Mouse (Mus musculus) urinary bladder, adult 2 months (tissue): ENCODE measurements around the gene Adamts2. TPM values are rescaled to one million over a fixed set of nuclear protein-coding genes. Genes with fewer than 3 reads are reported as not detected.

Experiments used
- DNase-seq: peaks from one replicate; pipeline ENCODE4 v3.0.0; 2022; ENCODE audit warnings: low spot score
- polyA plus RNA-seq: library from polyadenylated mRNA; depleted of rRNA; stranded (reverse); fragments of >200 nt; gene quantifications from 2 replicates; pipeline ENCODE4 v1.2.3, GENCODE M21; 2012

Adamts2 gene
- polyA plus RNA-seq, 1 experiment = 30.9 TPM

- no peak for DNase-seq
Observed at GRCm38 (mm10) chr11:50623806-50624205, 21.9 kb downstream of the Adamts2 start.

DNA sequence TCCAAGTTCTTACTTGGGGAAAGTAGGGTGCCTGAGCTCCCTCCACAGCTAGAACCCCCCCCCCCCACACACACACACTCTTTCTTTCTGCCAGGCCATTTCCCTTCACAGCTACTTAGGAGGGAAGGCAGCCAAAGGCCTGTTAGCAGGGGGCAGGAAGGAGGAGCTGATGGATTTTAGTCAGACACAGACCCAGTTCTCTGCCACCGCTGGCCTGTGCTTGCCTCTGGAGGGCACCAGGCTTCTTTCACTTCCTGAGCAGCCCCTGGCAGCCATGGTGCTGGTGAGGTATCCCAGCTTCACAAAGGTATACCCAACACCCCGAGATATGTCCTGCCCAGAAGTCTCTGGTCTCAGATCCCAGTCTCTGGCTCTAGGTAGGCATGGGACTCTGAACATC, 22.4 kb downstream of the Adamts2 start:
- DNase-seq = no peak

- no peak for DNase-seq
Observed at GRCm38 (mm10) chr11:50624720-50625119, 22.8 kb downstream of the Adamts2 start.

DNA sequence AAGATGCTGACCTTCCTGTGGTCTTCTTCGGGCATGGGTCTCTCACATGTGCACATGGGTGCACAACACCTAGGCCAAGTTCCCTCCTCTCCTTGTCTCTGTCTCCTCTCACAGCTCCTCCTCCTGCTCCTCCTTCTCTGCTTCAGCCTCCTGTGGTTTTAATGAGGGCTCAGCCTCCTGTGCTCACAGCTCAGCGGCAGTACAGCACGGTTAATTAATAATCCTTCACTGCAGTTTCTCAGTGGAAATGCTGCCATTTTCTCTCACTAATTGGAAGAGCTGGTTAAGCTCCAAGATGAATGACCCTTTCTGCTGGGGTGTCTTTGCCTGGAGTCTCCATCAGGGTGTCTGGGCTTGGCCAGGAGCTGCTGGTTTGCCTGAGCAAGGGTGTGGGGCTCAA, 27.0 kb downstream of the Adamts2 start:
- DNase-seq = no peak

DNA sequence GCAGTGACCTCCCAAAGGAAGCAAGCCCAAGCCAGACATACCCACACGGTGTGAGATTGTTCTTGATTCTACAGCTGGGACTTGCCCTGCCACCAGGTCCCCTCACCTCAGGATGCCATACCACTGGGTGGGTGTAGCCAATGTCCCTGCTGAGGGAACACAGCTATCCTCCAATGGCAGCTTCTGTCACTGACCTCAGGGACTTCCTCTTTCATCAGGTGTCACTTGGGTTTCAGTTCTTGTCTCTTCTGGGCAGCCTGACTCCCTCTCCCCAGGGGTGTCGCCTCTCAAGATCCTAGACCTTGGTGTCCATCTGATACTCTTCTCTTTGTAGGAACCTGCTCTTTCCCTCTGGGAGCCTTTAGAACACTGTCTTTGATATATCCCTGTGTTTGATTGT, 28.6 kb downstream of the Adamts2 start:
- DNase-seq = no peak

DNA sequence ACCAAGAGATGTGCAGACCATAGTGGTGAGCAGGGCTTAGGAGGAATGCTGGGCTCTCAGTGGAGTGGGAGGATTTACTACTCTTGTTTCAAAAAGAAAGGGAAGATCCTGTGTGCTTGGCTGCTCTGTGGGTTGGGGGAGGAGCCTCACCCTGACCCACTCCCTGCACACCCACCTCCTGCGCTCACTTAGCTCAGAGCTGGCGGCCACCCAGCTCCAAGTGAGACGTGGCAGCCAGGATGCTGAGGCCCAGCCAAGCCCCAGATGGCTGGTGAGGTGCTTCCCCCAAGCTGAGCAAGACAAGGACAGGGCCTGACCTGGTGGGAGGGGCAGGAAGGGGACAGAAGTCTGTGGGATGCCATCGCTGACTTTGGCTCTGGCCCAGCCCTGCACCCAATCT, 30.4 kb downstream of the Adamts2 start:
- DNase-seq = peak; percentile 31

DNA sequence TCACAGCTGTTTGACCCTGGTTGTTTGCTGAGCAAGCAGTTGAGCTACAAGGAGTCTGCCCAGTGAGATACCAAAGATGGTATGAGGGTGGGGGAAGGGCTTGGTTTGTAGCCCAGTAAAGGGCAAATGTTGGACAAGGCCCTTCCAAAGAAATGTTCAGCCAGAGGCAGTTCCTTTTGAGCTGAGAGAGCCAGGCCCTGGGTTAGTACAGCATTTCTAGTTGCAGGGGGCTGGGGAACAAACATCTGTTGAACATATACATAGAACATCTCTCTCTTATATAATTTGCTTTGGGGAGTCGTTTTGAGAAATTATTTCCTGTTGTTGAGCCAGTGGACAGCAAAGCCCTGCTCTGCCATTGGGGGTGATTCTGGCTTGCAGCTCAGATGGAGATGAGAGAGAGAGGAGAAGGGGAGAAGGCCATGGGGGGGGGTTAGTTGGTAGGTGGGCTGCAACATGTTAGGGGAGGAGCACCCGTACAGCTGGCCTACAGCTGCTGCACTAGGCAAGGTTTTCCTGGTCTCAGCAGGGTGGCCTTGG, 33.2 kb downstream of the Adamts2 start:
- no peak for DNase-seq

GRCm38 (mm10) chr11:50637026-50637425, 35.1 kb downstream of the Adamts2 start:
- no peak for DNase-seq

GRCm38 (mm10) chr11:50638197-50638867, 36.4 kb downstream of the Adamts2 start:
- no peak for DNase-seq

- DNase-seq = no peak
Observed at GRCm38 (mm10) chr11:50638868-50639220, 37.0 kb downstream of the Adamts2 start.

DNA sequence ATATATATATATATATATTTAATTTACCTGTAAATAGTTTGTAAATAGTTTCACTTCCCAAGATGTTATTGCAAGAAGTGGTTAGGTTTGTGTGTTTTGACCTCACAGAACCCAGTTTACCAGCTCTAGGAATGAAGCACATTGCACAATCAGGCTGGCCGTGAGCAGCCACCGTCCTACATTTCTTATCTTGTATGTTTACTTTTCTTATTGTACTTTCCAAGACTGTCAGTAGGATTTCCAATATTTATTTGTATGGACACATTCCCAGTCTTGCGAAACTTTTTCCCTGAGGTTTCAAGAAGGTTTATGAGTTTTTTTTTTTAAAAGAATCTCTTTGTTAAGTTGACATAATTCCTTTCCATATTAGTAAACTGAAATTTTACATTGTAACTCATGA, 40.7 kb downstream of the Adamts2 start:
- DNase-seq = no peak

GRCm38 (mm10) chr11:50646148-50646547, 44.3 kb downstream of the Adamts2 start:
- no peak for DNase-seq

DNA sequence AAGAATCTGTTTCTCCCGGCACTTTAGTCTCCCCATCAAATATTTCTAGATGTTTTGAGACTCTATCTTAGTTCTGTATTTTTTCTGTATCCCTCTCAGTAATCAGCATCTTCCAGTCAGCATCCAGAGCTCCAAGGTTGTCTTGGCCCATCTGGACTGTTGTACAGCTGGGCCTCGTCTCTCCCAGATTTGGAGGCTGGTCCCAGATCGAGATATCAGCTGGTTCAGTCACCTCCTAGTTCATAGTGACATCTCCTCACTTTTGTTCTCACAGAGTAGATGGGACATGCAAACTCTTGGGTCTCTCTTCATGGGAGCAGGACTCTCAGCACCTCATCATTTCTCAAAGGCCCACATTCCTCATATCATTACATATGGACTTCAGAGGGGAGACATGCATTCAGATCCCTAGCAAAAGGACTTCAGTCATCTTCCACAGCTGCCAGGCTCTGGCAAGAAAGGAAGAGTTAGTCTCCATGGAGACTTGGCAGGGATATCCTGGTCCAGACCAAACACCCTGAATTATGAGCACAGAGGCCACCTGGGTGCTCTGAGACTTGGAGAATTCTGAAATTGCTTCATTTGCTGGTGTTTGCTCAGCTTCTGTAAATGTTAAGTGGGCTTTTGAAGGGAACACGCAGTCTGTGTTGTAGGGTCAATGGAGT, 46.4 kb downstream of the Adamts2 start:
- DNase-seq = no peak

GRCm38 (mm10) chr11:50650037-50650436, 48.2 kb downstream of the Adamts2 start:
- DNase-seq = no peak

GRCm38 (mm10) chr11:50653746-50654431, 52.0 kb downstream of the Adamts2 start:
- DNase-seq = no peak

GRCm38 (mm10) chr11:50658826-50659225, 56.9 kb downstream of the Adamts2 start:
- no peak for DNase-seq

DNA sequence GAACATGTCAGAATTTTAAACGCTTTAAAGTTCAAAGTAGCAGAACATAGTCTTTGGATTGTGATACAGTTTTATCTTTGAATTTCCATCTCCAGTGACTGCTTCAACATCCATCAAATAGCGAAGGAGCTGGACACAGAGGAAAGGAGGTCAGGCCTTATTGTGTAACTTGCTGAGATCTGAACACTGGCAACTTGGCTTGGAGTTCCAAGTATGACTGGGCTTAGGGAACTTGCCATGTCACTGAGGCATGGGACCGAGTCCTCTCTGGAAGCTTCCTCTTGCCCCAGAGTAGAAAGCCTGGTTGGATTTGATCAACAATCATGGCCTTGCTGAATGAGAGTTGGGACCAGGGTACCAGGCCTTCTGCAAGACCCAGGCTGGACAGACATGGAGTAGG, 60.3 kb downstream of the Adamts2 start:
- DNase-seq = no peak

- DNase-seq = no peak
Observed at GRCm38 (mm10) chr11:50664826-50665225, 62.9 kb downstream of the Adamts2 start.

- DNase-seq = no peak
Observed at GRCm38 (mm10) chr11:50669542-50670362, 67.9 kb downstream of the Adamts2 start.

- DNase-seq = no peak
Observed at GRCm38 (mm10) chr11:50670363-50670725, 68.5 kb downstream of the Adamts2 start.

GRCm38 (mm10) chr11:50670881-50671280, 69.0 kb downstream of the Adamts2 start:
- DNase-seq = no peak

- DNase-seq = no peak
Observed at GRCm38 (mm10) chr11:50671376-50671775, 69.5 kb downstream of the Adamts2 start.
